In genomic region chr12:9337891-9338672, GRCm38 (mm10) we compare ENCODE assay signal across 19 mouse cellular contexts.
DNase-seq lines count a peak whose midpoint lies in the region; ATAC-seq and TF ChIP-seq lines count a peak whose summit lies in the region.
"Had no signal": no experiment of that assay in that cellular context is flagged by ENCODE, and none has a peak within 500 bp of the region (broad histone marks: within the 10 kb centered on the region; RNA-seq: fewer than 3 reads in every experiment).

No protein-coding gene starts in this region.

- no peak for TF ChIP-seq CTCF in embryonic fibroblast, embryonic 13.5 days (IDR thresholded peaks at IDR 0.05; ENCODE audit: borderline replicate concordance, insufficient read depth, low read length)

- 42% methylated on average over 5 of the region's 5 CpGs for WGBS in limb, embryonic 13.5 days

- H3K36me3 ChIP-seq in limb, embryonic 13.5 days, result no peaks in the 10 kb centered on the region
- H3K36me3 ChIP-seq: liver, embryonic 15.5 days; midbrain, embryonic 12.5 days had no signal

- intact Hi-C loops in gastrocnemius, postnatal 36 days (cut with DNase I), result no loop called here

- H3K27ac ChIP-seq in embryonic fibroblast, embryonic 13.5 days (ENCODE audit: insufficient read depth, low read length), result peak overlapping the region; percentile 32; the same call in 1 of the 2 replicates
- peak overlapping the region; percentile 83 for H3K27ac ChIP-seq in limb, embryonic 13.5 days
- H3K27ac ChIP-seq: layer of hippocampus, adult 2 months; left cerebral cortex, adult 2 months; liver, embryonic 15.5 days; macrophage; midbrain, embryonic 12.5 days had no signal

- H3K9me3 ChIP-seq in limb, embryonic 13.5 days, result no peaks in the 10 kb centered on the region
- H3K9me3 ChIP-seq: liver, embryonic 15.5 days; midbrain, embryonic 12.5 days had no signal

- ATAC-seq in limb, embryonic 13.5 days (ENCODE audit: low FRiP score, low read depth), result peak; percentile 53; the same call in 1 of the 2 replicates
- ATAC-seq: forebrain, embryonic 16.5 days; hindbrain, embryonic 16.5 days; intestine, postnatal 0 days had no signal

- H3K4me2 ChIP-seq in limb, embryonic 13.5 days (replicated peaks), result 0 out of 2 replicates have a peak overlapping the region, but pooled peaks have one; percentile 27
- H3K4me2 ChIP-seq: liver, embryonic 15.5 days; midbrain, embryonic 12.5 days had no signal

- no peak for TF ChIP-seq POLR2A in embryonic fibroblast, embryonic 13.5 days (IDR thresholded peaks at IDR 0.05; ENCODE audit: low read depth, low read length)

- H3K4me3 ChIP-seq in embryonic fibroblast, embryonic 13.5 days (ENCODE audit: insufficient read depth, low read length), result no peak overlapping the region
- no peak overlapping the region for H3K4me3 ChIP-seq in limb, embryonic 13.5 days
- H3K4me3 ChIP-seq: erythroblast, embryonic 14.5 days; layer of hippocampus, adult 2 months; left cerebral cortex, adult 2 months; liver, embryonic 15.5 days; midbrain, embryonic 12.5 days had no signal

- H3K4me1 ChIP-seq in embryonic fibroblast, embryonic 13.5 days (ENCODE audit: control insufficient read depth, insufficient read depth, low read length), result peaks cover 18% of the 10 kb centered on the region
- peaks cover 55% of the 10 kb centered on the region for H3K4me1 ChIP-seq in limb, embryonic 13.5 days
- H3K4me1 ChIP-seq: liver, embryonic 15.5 days; midbrain, embryonic 12.5 days had no signal

- no peak overlapping the region for H3K9ac ChIP-seq in limb, embryonic 13.5 days
- H3K9ac ChIP-seq: liver, embryonic 15.5 days; midbrain, embryonic 12.5 days had no signal

- DNase-seq in right cerebral cortex, adult 18-20 months, result peak; percentile 4
- DNase-seq in right cerebral cortex, postnatal 4 days, result no peak
- no peak for DNase-seq in gastrocnemius, postnatal 36 days
- no peak for DNase-seq in spleen, adult 12 weeks (ENCODE audit: low spot score)
- DNase-seq in B cell, adult 2 months, result no peak
- DNase-seq: cerebellum, adult 8-10 months; left cerebral cortex, postnatal 4 days; thymus, postnatal 25 days had no signal

- no peaks in the 10 kb centered on the region for H3K27me3 ChIP-seq in limb, embryonic 13.5 days
- H3K27me3 ChIP-seq: liver, embryonic 15.5 days; midbrain, embryonic 12.5 days had no signal
